Mouse (Mus musculus): ENCODE results near the gene Hs3st4.

- TF ChIP-seq CTCF (IDR thresholded peaks at IDR 0.05; ENCODE audit: extremely low read depth, insufficient read depth, low read length) (no peak), POLR2A (IDR thresholded peaks at IDR 0.05; ENCODE audit: extremely low read depth, insufficient read depth, low read length) (no peak)
These were observed 390.0 kb downstream of the Hs3st4 start for GRCm38 (mm10) chr7:124372697-124373096.
